Comparison of ENCODE assay signal across 21 mouse cellular contexts in genomic region chr5:55711786-55712185, GRCm38 (mm10).
DNase-seq lines count a peak whose midpoint lies in the region; ATAC-seq lines count a peak whose summit lies in the region.
"Had no signal": no experiment of that assay in that cellular context is flagged by ENCODE, and none has a peak within 500 bp of the region (broad histone marks: within the 10 kb centered on the region; RNA-seq: fewer than 3 reads in every experiment).

No protein-coding gene starts in this region.

- no peaks in the 10 kb centered on the region for H3K27me3 ChIP-seq in hindbrain, embryonic 11.5 days (ENCODE audit: control insufficient read depth, insufficient read depth, low read length)
- H3K27me3 ChIP-seq in hindbrain, embryonic 16.5 days (replicated peaks; ENCODE audit: control insufficient read depth, insufficient read depth, low read length): no peaks in the 10 kb centered on the region
- H3K27me3 ChIP-seq: embryonic facial prominence, embryonic 15.5 days; heart, embryonic 13.5 days; hindbrain, embryonic 13.5 days had no signal

- H3K27ac ChIP-seq in hindbrain, embryonic 11.5 days (ENCODE audit: low read depth, low read length): no peak overlapping the region
- H3K27ac ChIP-seq in hindbrain, embryonic 16.5 days (ENCODE audit: low read depth, low read length): no peak overlapping the region
- H3K27ac ChIP-seq: embryonic facial prominence, embryonic 15.5 days; heart, embryonic 13.5 days; hindbrain, embryonic 13.5 days had no signal

- intact Hi-C loops in gastrocnemius, postnatal 14 days (cut with DNase I; ENCODE audit: low total_unique reads): no loop called here

- H3K9me3 ChIP-seq in hindbrain, embryonic 11.5 days (ENCODE audit: control insufficient read depth, low read length): no peaks in the 10 kb centered on the region
- H3K9me3 ChIP-seq in hindbrain, embryonic 16.5 days (ENCODE audit: control insufficient read depth, low read length): no peaks in the 10 kb centered on the region
- H3K9me3 ChIP-seq: embryonic facial prominence, embryonic 15.5 days; heart, embryonic 13.5 days; hindbrain, embryonic 13.5 days had no signal

- no peak overlapping the region for H3K9ac ChIP-seq in hindbrain, embryonic 11.5 days (ENCODE audit: low read depth, low read length)
- H3K9ac ChIP-seq in hindbrain, embryonic 16.5 days (ENCODE audit: low read depth, low read length): no peak overlapping the region
- H3K9ac ChIP-seq: embryonic facial prominence, embryonic 15.5 days; heart, embryonic 13.5 days; hindbrain, embryonic 13.5 days had no signal

- no peaks in the 10 kb centered on the region for H3K36me3 ChIP-seq in hindbrain, embryonic 11.5 days (ENCODE audit: control insufficient read depth, insufficient read depth, low read length)
- H3K36me3 ChIP-seq in hindbrain, embryonic 16.5 days (ENCODE audit: control insufficient read depth, insufficient read depth, low read length): no peaks in the 10 kb centered on the region
- H3K36me3 ChIP-seq: embryonic facial prominence, embryonic 15.5 days; heart, embryonic 13.5 days; hindbrain, embryonic 13.5 days had no signal

- 20% methylated on average over 1 of the region's 1 CpGs for WGBS in hindbrain, embryonic 11.5 days
- 11% methylated on average over 1 of the region's 1 CpGs for WGBS in hindbrain, embryonic 16.5 days

- no peak overlapping the region for H3K4me3 ChIP-seq in hindbrain, embryonic 11.5 days (ENCODE audit: low read depth, low read length)
- H3K4me3 ChIP-seq in hindbrain, embryonic 16.5 days (ENCODE audit: low read length): no peak overlapping the region
- H3K4me3 ChIP-seq: embryonic facial prominence, embryonic 15.5 days; erythroblast, embryonic 14.5 days; heart, embryonic 13.5 days; hindbrain, embryonic 13.5 days had no signal

- no peaks in the 10 kb centered on the region for H3K4me1 ChIP-seq in hindbrain, embryonic 11.5 days (replicated peaks; ENCODE audit: control insufficient read depth, insufficient read depth, low read length)
- H3K4me1 ChIP-seq in hindbrain, embryonic 16.5 days (ENCODE audit: control insufficient read depth, insufficient read depth, low read depth, low read length): no peaks in the 10 kb centered on the region
- H3K4me1 ChIP-seq: embryonic facial prominence, embryonic 15.5 days; heart, embryonic 13.5 days; hindbrain, embryonic 13.5 days had no signal

- DNase-seq in embryo, embryonic 10 days (ENCODE audit: low spot score): peak; percentile 4
- no peak for DNase-seq in embryo, embryonic 9.5 days (ENCODE audit: extremely low spot score)
- DNase-seq in hindbrain, embryonic 11.5 days (ENCODE audit: low spot score): peak; percentile 3
- DNase-seq in retina, embryonic 14.5 days (ENCODE audit: low spot score): peak; percentile 53
- no peak for DNase-seq in gastrocnemius, postnatal 14 days
- no peak for DNase-seq in right cerebral cortex, postnatal 14 days
- DNase-seq: adrenal gland, postnatal 14 days; cerebellum, adult 18-20 months; cerebellum, adult 9-11 months; cerebellum, postnatal 36 days; gastrocnemius, postnatal 25 days; heart, postnatal 36 days; kidney, adult 9 months had no signal

- no peak for ATAC-seq in hindbrain, embryonic 11.5 days (ENCODE audit: low FRiP score)
- ATAC-seq in hindbrain, embryonic 16.5 days: no peak
- ATAC-seq: activated CD4-positive, CD25-positive, alpha-beta regulatory T cell, adult 4 months; forebrain, embryonic 16.5 days; intestine, embryonic 16.5 days had no signal

- no peak overlapping the region for H3K4me2 ChIP-seq in hindbrain, embryonic 11.5 days (replicated peaks; ENCODE audit: low read depth, low read length)
- no peak overlapping the region for H3K4me2 ChIP-seq in hindbrain, embryonic 16.5 days (ENCODE audit: low read length)
- H3K4me2 ChIP-seq: embryonic facial prominence, embryonic 15.5 days; heart, embryonic 13.5 days; hindbrain, embryonic 13.5 days had no signal

Comparison
In these comparisons a context has a peak if more than half of its experiments do, and no peak if none do; other contexts are left out.
1. DNase-seq: peak in embryo, embryonic 10 days (single experiment), hindbrain, embryonic 11.5 days (single experiment) and retina, embryonic 14.5 days (single experiment); none in embryo, embryonic 9.5 days (single experiment), gastrocnemius, postnatal 14 days (single experiment) and right cerebral cortex, postnatal 14 days (single experiment).